Mouse (Mus musculus) forebrain, postnatal 0 days (tissue): ENCODE results near the gene Uap1l1. TPM values are rescaled to one million over a fixed set of nuclear protein-coding genes. Genes with fewer than 3 reads are reported as not detected.

ENCODE experiments used
- ATAC-seq: fragments of 200-750 bp; cut with Nextera tagmentation; 2 replicates; pipeline ENCODE4 v1.8.0; 2017; ENCODE audit warnings: mild to moderate bottlenecking, moderate library complexity
- DNase-seq: peaks from one replicate; pipeline ENCODE4 v3.0.0-alpha.2; 2015
- H3K27ac ChIP-seq: fragments of 300-500 bp; sonication (generic); 2 replicates; pipeline ENCODE4 v1.5.1; 2014; ENCODE audit warnings: low read depth, mild to moderate bottlenecking, antibody characterized with exemption, low read length, moderate library complexity, mixed read lengths
- H3K27me3 ChIP-seq: fragments of 300-500 bp; sonication (generic); 2 replicates; pipeline ENCODE4 v1.6.1; 2014; ENCODE audit warnings: mild to moderate bottlenecking, low read length, mixed read lengths; ENCODE audit not compliant: insufficient read depth
- H3K36me3 ChIP-seq: fragments of 300-500 bp; sonication (generic); 2 replicates; pipeline ENCODE4 v1.6.1; 2014; ENCODE audit warnings: mild to moderate bottlenecking, moderate library complexity; ENCODE audit not compliant: insufficient read depth
- H3K4me1 ChIP-seq: fragments of 300-500 bp; sonication (generic); 2 replicates; pipeline ENCODE4 v1.6.1; 2014; ENCODE audit warnings: antibody characterized with exemption; ENCODE audit not compliant: insufficient read depth
- H3K4me2 ChIP-seq: fragments of 300-500 bp; sonication (generic); 2 replicates; pipeline ENCODE4 v1.6.1; 2014; ENCODE audit warnings: low read depth, mild to moderate bottlenecking, moderate library complexity
- H3K4me3 ChIP-seq: fragments of 300-500 bp; sonication (generic); 2 replicates; pipeline ENCODE4 v1.5.1; 2014; ENCODE audit warnings: low read depth, low read length, mixed read lengths
- H3K9ac ChIP-seq: fragments of 300-500 bp; sonication (generic); 2 replicates; pipeline ENCODE4 v1.6.1; 2014; ENCODE audit warnings: mild to moderate bottlenecking
- H3K9me3 ChIP-seq: fragments of 300-500 bp; sonication (generic); 2 replicates; pipeline ENCODE4 v1.6.1; 2016; ENCODE audit warnings: low read length
- CTCF ChIP-seq: sonication (generic); IDR thresholded peaks from 2 replicates; pipeline ENCODE4 v1.5.1; 2016; ENCODE audit warnings: antibody characterized with exemption, control low read depth, low read depth
- WGBS: fragments of 180-500 bp; shearing (Covaris S2); extraction: QIAGEN DNeasy Blood & Tissue Kit; methylation state at CpG from one replicate; pipeline ENCODE4 v1.1.7; 2014; 5-methylcytosine and 5-hydroxymethylcytosine counted together
- polyA plus RNA-seq: library from polyadenylated mRNA; unstranded; fragments of >200 nt; fragmentation: Nextera tagmentation; extraction: Ambion mirVana; gene quantifications from 2 replicates; pipeline ENCODE4 v1.2.1, GENCODE M21; 2015
- total RNA-seq: library from RNA; depleted of rRNA; stranded (reverse); fragments of >200 nt; gene quantifications from 2 replicates; pipeline ENCODE4 v1.2.3, GENCODE M21; 2014

Gene Uap1l1
- total and polyA plus RNA-seq, 2 experiments from 2014 or later = 4.1 to 10.4 TPM

GRCm38 (mm10) chr2:25359848-25360247, 5.6 kb downstream of the Uap1l1 start:
- peaks cover 11% of the 10 kb centered on the region; the same call in 1 of the 2 replicates for H3K4me1 ChIP-seq
- H3K27ac ChIP-seq = no peak overlapping the region
- H3K27me3 ChIP-seq = peaks cover 6% of the 10 kb centered on the region; the same call in 1 of the 2 replicates
- ATAC-seq (no peak), DNase-seq (no peak)
- H3K4me3 ChIP-seq = no peak overlapping the region
- H3K36me3 ChIP-seq = no peaks in the 10 kb centered on the region
- H3K9ac ChIP-seq = no peak overlapping the region
- no peak overlapping the region for H3K4me2 ChIP-seq
- TF ChIP-seq CTCF = no peak
- no peaks in the 10 kb centered on the region for H3K9me3 ChIP-seq
- WGBS = 75% methylated on average over 4 of the region's 4 CpGs

DNA sequence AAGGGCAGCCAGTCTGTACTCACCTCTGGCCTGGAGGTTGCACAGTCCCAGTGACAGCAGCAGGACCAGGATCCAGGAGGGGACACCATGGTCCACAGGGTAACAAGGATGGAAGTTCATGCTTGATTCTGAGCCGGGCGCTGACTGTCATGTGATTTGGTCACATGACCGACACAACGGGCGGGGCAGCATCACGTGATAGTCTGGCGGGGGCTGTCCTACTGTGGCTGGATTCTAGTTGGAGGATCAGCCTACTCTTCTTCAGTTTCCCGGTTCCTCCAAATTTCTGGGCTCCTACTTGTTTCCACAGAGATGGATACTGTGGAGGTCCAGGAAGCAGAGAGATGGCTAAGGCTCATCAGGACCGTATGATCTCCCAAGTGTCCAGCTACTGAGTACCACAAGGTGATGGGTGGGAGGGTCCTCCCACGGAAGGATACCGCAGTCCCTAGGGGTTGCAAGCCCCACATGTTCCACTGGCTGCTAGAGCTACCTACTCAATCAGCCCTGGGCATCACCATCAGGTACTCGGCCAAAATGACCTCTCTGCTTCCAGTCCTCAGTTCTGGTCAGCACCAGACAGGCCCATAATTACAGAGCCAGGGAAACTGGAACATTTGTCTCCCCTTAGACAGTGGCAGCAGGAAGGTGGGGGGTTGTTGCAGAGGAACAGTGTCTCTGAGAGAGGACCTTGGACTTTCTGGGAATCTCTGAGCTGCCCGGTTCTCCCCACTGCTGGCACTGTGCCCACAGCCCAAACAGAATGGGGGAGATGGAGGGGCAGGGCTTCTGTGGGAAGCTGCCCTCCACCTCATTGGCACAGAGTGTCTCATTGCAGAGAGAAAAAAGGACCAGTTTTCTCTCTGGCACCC, 9.0 kb downstream of the Uap1l1 start, which contains the start of gene Dpp7:
Gene Dpp7, minus strand, starts transcription at position 152 of the 872 bp plus-strand sequence.
- Histone ChIP-seq H3K27ac (no peak within 1 kb of the TSS), H3K9ac (peak within 1 kb of the TSS; percentile 64), H3K36me3 (peaks cover 22% of the 10 kb centered on the region), H3K4me3 (peak within 1 kb of the TSS; percentile 52), H3K4me2 (peak within 1 kb of the TSS; percentile 86), H3K27me3 (no peaks in the 10 kb centered on the region), H3K9me3 (no peaks in the 10 kb centered on the region), H3K4me1 (peaks cover 11% of the 10 kb centered on the region; the same call in 1 of the 2 replicates)
- DNase-seq = peak; percentile 89
- no peak for TF ChIP-seq CTCF
- WGBS = 5% methylated on average over 13 of the region's 13 CpGs
- ATAC-seq = peak; percentile 89

DNA sequence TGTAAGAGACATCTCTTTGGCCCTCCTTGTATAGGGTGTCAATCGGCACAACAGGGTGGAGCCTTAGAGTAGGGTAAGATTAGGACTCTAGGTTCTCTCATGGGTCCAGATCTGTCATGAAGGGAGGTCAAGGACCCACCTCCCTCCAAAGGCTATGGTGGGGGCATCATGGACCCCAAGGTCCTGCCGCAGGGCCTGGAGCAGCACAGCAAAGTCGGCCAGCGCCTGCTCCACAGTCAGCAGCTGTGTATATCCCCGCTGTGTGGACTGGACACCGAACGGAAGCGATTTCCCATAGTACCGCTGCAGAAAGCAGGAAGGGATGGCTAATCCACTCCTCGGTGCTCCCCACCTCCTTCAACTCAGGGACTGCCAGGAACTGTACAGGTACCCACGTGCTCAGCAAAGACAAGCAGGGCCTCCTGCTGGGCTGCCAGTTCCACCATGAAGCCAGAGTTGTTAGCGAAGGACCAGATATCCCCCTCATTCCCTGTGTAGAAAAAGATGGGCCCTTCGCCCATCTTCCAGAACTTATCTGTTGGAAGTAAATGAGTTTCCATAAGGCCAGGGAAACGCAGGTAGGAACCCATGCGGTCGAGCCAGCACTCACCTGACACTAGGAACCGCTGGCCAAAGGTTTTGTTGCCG, 9.9 kb downstream of the Uap1l1 start:
- Histone ChIP-seq H3K9ac (peak overlapping the region; percentile 64; the same call in 1 of the 2 replicates), H3K27ac (no peak overlapping the region), H3K9me3 (no peaks in the 10 kb centered on the region), H3K36me3 (peaks cover 30% of the 10 kb centered on the region), H3K27me3 (no peaks in the 10 kb centered on the region), H3K4me1 (peaks cover 11% of the 10 kb centered on the region; the same call in 1 of the 2 replicates), H3K4me2 (peak overlapping the region; percentile 86), H3K4me3 (peak overlapping the region; percentile 52)
- ATAC-seq = no peak
- no peak for TF ChIP-seq CTCF
- DNase-seq = no peak
- WGBS = 42% methylated on average over 18 of the region's 18 CpGs

DNA sequence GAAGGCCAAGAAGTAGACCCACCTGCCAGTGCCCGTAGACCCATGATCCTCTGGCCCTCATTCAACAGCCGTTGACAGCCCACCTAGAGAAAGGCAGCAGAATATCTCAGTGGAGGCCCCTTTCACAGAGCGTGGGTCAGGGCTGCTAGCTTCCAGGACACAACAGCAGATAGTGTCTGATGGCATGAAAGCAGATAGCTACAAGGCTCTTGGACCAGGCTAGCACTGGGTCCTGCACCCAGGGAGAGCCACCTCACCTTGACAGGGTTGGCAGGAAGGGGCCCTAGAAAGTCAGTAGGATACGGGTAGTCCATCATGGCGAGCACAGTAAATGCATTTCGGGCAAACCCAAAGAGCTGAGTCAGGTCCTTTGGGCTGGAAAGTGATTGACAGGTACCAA, 11.3 kb downstream of the Uap1l1 start:
- 92% methylated on average over 6 of the region's 6 CpGs for WGBS
- Histone ChIP-seq H3K27me3 (no peaks in the 10 kb centered on the region), H3K4me1 (peaks cover 11% of the 10 kb centered on the region; the same call in 1 of the 2 replicates), H3K4me3 (no peak overlapping the region), H3K9ac (no peak overlapping the region), H3K9me3 (no peaks in the 10 kb centered on the region), H3K27ac (no peak overlapping the region), H3K36me3 (peaks cover 43% of the 10 kb centered on the region), H3K4me2 (no peak overlapping the region)
- ATAC-seq = no peak
- no peak for DNase-seq
- no peak for TF ChIP-seq CTCF

GRCm38 (mm10) chr2:25350701-25351100, 14.8 kb downstream of the Uap1l1 start:
- Histone ChIP-seq H3K4me2 (no peak overlapping the region), H3K9ac (no peak overlapping the region), H3K27me3 (no peaks in the 10 kb centered on the region), H3K27ac (no peak overlapping the region), H3K36me3 (peaks cover 73% of the 10 kb centered on the region), H3K4me1 (0 out of 2 replicates have a peak, but pooled peaks cover 3% of the 10 kb centered on the region), H3K4me3 (no peak overlapping the region), H3K9me3 (no peaks in the 10 kb centered on the region)
- no peak for TF ChIP-seq CTCF
- DNase-seq (no peak), ATAC-seq (no peak)
- 96% methylated on average over 3 of the region's 3 CpGs for WGBS

- Histone ChIP-seq H3K4me2 (no peak overlapping the region), H3K36me3 (peaks cover 85% of the 10 kb centered on the region), H3K27me3 (no peaks in the 10 kb centered on the region), H3K27ac (no peak overlapping the region), H3K4me3 (no peak overlapping the region), H3K4me1 (no peaks in the 10 kb centered on the region), H3K9me3 (no peaks in the 10 kb centered on the region), H3K9ac (no peak overlapping the region)
- 94% methylated on average over 4 of the region's 4 CpGs for WGBS
- DNase-seq (no peak), ATAC-seq (no peak)
- no peak for TF ChIP-seq CTCF
These were observed 16.0 kb downstream of the Uap1l1 start for GRCm38 (mm10) chr2:25349499-25349898.

GRCm38 (mm10) chr2:25348162-25348561, 17.3 kb downstream of the Uap1l1 start:
- no peak overlapping the region for H3K4me3 ChIP-seq
- H3K27me3 ChIP-seq = no peaks in the 10 kb centered on the region
- DNase-seq = no peak
- WGBS = 88% methylated on average over 7 of the region's 7 CpGs
- TF ChIP-seq CTCF = no peak
- H3K9ac ChIP-seq = no peak overlapping the region
- no peak for ATAC-seq
- no peaks in the 10 kb centered on the region for H3K9me3 ChIP-seq
- H3K27ac ChIP-seq = no peak overlapping the region
- H3K4me1 ChIP-seq = no peaks in the 10 kb centered on the region
- H3K4me2 ChIP-seq = no peak overlapping the region
- H3K36me3 ChIP-seq = peaks cover 94% of the 10 kb centered on the region
